Mouse (Mus musculus): Measurements from ENCODE around the gene Tnfrsf9. TPM values are rescaled to one million over a fixed set of nuclear protein-coding genes. Genes with fewer than 3 reads are reported as not detected.
A peak's percentile ranks its signal among the peaks of the same experiment; 100 is the strongest.
"Not testable (repeated sequence)": the region's sequence is repeated elsewhere in the genome, so short reads cannot be mapped to it uniquely, and the experiment has no call there.

Gene Tnfrsf9
- 0.15 and 0.60 TPM in 2 replicates for total RNA-seq (2021)
- long read RNA-seq, experiment 1 = 0 reads
- long read RNA-seq, experiment 2, partial matches to known transcripts = 0 of 1 reads
- long read RNA-seq, experiment 2, other reads (novel, unspliced or antisense) = 0 of 1 reads

DNA sequence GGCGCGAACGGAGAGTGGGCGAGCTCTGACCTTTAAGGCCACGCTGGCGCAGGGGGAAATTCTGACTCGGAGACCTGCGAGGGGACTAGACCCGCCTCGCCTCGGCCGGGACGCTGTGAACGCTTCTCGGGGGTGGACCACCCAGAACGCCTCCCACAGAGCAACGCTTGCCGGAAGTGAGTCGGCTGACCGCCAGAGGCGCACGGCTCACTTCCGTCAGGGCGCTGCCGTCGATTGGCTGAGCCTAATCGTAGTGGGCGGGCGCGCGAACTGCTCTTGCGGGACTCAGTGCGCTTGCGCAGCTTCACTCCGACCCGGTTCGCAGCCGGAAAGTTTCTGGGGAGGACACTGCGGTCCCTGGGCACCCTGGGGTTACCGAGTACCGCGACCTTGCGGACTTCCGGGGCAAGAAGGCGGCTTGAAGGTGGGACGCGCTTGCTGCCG lies at the start of gene Tnfrsf9, which contains the start of gene Park7:
TSS of gene Tnfrsf9 (plus strand) at position 273 of the 444 bp plus-strand sequence.
TSS of gene Park7 (minus strand) at position 148 of the 444 bp plus-strand sequence.
- DNase-seq = peak; percentile 99

DNA sequence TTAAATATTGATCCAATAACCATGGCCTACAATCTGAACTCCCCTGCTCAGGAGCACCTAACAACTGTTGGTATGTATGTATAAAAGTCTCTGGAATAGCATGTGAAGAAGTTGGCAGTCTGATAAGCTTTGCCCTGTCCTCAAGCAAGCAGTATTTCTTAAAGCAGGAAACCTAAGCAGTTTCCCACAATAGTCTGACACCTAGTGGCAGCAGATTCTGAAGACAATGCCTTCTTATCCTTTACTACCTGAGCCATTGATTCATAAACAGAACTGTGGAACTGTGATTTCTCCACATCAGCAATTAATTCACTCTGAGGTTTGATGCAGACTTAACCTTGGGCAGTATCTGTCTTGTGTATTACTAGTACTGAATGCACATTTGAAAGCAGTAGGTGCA lies 49.0 kb upstream of the Tnfrsf9 start:
- DNase-seq = no peak

GRCm38 (mm10) chr4:150866069-150866468 lies 48.3 kb upstream of the Tnfrsf9 start:
- DNase-seq = no peak

DNA sequence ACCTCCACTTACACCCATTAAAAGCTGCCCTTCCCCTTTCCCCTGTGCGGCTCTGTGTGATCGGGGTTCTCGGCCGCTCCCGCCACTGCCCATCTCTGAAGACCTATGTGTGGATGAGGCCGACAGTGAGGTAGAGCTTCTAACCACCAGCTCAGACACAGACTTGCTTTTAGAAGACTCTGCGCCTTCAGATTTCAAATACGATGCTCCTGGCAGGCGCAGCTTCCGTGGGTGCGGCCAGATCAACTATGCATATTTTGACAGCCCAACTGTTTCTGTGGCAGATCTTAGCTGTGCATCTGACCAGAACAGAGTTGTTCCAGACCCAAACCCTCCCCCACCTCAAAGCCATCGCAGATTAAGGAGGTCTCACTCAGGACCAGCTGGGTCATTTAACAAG lies 47.9 kb upstream of the Tnfrsf9 start:
- no peak for DNase-seq

- DNase-seq = no peak
Observed at GRCm38 (mm10) chr4:150868161-150868560, 46.2 kb upstream of the Tnfrsf9 start.

DNA sequence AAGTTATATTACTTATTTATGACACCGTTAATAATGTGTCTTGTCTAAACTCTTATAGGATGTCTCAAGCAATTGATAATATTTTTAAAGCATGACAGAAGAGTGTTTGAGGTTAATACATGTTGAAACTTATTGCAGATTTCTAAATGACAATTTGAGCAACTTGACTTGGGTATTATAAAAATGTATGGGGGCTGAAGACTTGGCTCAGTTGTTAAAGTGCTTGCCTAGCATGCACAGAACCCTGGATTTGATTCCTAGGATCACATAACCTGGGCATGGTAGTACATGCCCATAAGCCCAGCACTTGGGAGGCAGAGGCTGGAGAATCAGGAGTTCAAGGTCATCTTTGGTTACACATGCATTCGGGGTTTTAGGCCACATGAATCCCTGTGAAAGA lies 45.5 kb upstream of the Tnfrsf9 start:
- no peak for DNase-seq

- DNase-seq = peak; percentile 82
Observed at GRCm38 (mm10) chr4:150869276-150870197, 44.8 kb upstream of the Tnfrsf9 start.

DNA sequence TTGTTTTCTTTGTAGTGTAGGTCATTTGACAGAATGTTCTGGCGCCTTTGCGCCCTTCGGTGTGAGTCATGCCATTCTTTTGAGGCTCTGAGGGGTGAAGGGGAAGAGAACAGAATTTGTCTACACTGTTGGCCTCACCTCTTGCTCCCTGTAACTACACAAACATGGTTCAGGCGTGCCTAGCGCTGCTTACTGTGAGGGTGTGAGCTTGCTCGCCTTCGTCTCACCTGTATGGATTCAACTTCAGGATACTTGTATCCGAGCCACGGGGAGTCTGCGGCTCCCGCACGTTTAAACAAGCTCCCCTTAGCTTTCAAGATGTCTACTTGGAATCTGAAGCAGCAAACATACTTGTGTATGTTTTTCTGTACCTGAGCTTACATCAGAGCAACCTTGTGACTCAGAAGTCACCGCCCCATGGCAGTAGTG lies 43.4 kb upstream of the Tnfrsf9 start:
- DNase-seq = peak; percentile 32

DNA sequence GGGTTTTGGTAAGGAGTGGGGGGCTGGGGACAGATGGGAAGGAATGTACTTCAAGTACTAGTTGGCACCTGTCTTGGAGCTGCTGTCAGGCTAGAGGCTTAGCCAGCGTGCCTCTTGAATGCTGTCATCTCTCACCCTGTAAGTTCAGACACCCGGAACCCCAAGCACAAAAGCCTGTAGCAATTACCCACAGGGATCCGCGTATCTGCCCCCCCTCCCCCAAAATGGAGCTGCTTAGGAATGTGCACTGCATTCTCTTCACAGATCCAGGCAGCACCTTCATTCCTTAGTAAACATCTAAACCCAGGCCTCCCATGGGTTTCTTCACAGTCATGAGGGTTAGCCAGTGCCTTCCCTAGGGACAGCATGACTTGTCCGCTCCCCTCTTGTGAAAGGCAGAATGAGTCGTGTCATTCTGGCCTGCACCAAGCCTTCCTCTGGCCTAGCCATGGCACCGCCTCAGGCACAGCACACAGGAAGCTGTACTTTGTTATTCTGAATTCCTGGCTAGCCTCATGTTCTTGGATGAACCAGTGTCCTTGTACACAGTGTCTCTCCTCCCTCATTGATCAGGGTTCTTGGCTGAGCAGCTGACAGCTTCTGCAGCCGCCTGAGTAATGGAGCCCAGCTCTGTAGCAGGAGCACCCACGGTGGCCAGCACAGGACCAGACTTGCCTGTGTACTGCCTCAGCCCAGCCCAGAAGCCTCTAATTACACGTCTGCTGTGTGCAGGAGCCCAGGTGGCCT lies 42.8 kb upstream of the Tnfrsf9 start:
- peak; percentile 84 for DNase-seq

- DNase-seq = peak; percentile 73
Observed at GRCm38 (mm10) chr4:150872139-150872651, 42.2 kb upstream of the Tnfrsf9 start.

GRCm38 (mm10) chr4:150872681-150873080 lies 41.7 kb upstream of the Tnfrsf9 start:
- DNase-seq = no peak

DNA sequence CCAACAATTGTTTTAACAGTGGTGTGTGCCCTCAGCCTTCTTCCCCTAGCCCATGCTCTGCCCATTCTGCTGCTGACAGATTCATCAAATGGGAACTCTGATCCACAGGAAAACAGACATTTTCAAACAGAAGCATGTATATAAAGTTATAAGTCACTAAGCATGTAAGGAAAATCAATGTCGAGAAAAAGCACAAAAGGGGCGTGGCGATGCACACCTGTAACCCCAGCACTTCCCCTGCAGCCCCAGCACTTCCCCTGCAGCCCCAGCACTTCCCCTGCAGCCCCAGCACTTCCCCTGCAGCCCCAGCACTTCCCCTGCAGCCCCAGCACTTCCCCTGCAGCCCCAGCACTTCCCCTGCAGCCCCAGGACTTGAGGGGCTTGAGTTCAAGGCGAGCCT lies 39.9 kb upstream of the Tnfrsf9 start:
- not testable (repeated sequence) for DNase-seq

GRCm38 (mm10) chr4:150875393-150875792 lies 39.0 kb upstream of the Tnfrsf9 start:
- DNase-seq = no peak

GRCm38 (mm10) chr4:150879631-150880030 lies 34.7 kb upstream of the Tnfrsf9 start:
- no peak for DNase-seq

DNA sequence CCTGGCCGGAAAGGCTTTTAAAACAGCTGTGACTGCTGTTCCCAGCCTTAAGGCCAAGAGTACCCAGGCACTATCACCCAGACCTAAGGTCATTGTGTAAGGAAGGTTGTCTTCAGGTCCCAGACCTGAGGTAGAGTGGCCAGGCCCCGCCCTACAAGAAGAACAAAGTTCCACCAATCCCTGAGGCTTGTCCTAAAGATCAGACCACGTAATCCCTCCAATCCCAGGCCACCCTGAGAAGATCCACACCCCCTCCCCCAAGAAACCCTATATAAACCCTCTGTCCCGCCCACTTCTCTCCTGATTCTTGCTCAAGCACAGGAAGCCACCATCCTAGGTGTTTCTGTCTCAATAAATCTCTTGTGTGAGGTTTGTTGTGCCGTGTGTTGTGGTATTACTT lies 34.0 kb upstream of the Tnfrsf9 start:
- no peak for DNase-seq

- DNase-seq = no peak
Observed at GRCm38 (mm10) chr4:150882632-150883031, 31.7 kb upstream of the Tnfrsf9 start.

DNA sequence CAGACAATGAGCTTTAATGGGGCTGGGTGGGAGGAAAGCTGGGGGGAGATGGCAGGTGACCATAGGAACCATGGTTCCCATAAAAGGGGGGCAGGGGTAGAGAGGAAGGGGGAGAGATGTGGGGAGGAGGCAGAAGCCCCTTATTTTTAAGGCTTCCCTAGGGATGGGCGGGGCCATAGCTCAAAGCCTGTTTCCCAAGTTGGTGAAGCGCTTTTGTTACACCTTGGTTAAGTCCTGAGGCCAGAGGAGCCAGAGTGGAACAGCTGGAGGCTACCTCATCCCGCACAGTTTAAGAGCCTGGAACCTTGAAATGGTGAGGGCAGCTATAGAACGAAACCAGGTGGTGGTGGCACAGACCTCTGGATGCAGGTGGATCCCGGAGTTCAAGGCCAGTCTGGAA lies 26.5 kb upstream of the Tnfrsf9 start:
- no peak for DNase-seq

DNA sequence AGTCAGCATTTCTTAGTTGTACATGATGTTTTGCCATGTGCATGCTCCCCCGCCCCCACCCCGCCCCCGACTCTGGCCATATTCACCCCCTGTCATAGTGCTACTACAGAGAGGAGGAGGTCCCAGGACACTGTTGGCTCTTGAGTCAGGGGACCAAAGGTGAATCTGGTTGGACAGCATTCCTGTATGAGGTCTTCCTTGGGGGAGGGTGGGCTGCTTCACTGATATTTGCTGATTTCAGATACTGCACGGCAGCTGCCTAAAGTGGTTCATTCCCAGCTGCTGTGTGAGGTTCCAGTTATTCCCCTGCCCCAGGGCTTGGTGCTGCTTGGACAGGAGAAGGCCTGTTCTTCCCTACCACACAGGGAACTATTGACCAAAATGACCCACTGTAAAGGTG lies 25.9 kb upstream of the Tnfrsf9 start:
- no peak for DNase-seq

- DNase-seq = no peak
Observed at GRCm38 (mm10) chr4:150889273-150889954, 24.9 kb upstream of the Tnfrsf9 start.

DNA sequence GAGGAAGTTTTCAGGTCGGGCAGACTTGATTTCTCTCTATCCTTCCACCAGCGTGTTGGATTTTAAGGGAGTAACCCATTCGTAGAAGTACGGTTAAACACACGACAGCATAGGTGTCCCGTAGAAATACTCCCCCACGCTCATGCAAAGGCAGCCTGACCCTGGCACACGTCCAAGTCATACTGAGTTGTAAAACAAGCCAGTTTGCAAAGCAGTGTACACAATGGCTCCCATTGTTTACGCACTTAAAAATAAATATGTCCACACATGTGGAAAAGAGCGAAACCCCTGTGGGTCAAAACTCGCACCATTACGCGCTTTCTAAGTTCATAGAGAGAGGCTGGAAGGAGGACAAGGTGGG lies 24.4 kb upstream of the Tnfrsf9 start:
- no peak for DNase-seq

GRCm38 (mm10) chr4:150891308-150891707 lies 23.1 kb upstream of the Tnfrsf9 start:
- no peak for DNase-seq

Data from adrenal gland, postnatal 14 days (tissue).